Mouse (Mus musculus) heart, embryonic 15.5 days (tissue): ENCODE measurements around the gene Fgd3. TPM values are rescaled to one million over a fixed set of nuclear protein-coding genes. Genes with fewer than 3 reads are reported as not detected.
A peak's percentile ranks its signal among the peaks of the same experiment; 100 is the strongest.

ENCODE experiments used
- ATAC-seq: fragments of 200-750 bp; cut with Nextera tagmentation; replicated peaks from 2 replicates; pipeline ENCODE4 v1.8.0; 2017; ENCODE audit warnings: low read depth, moderate TSS enrichment; ENCODE audit not compliant: insufficient number of reproducible peaks, insufficient read depth, low FRiP score
- H3K27ac ChIP-seq: fragments of 300-500 bp; sonication (generic); 2 replicates; pipeline ENCODE4 v1.5.1; 2015; ENCODE audit warnings: mild to moderate bottlenecking, inconsistent platforms
- H3K27me3 ChIP-seq: fragments of 300-500 bp; sonication (generic); 2 replicates; pipeline ENCODE4 v1.6.1; 2015; ENCODE audit warnings: inconsistent platforms
- H3K36me3 ChIP-seq: fragments of 300-500 bp; sonication (generic); 2 replicates; pipeline ENCODE4 v1.6.1; 2015; ENCODE audit warnings: mild to moderate bottlenecking, inconsistent platforms
- H3K4me1 ChIP-seq: fragments of 300-500 bp; sonication (generic); replicated peaks from 2 replicates; pipeline ENCODE4 v1.6.1; 2015; ENCODE audit warnings: inconsistent platforms
- H3K4me2 ChIP-seq: fragments of 300-500 bp; sonication (generic); 2 replicates; pipeline ENCODE4 v1.6.1; 2015; ENCODE audit warnings: inconsistent platforms, mild to moderate bottlenecking, moderate library complexity
- H3K4me3 ChIP-seq: fragments of 300-500 bp; sonication (generic); 2 replicates; pipeline ENCODE4 v1.5.1; 2015; ENCODE audit warnings: mild to moderate bottlenecking, inconsistent platforms
- H3K9ac ChIP-seq: fragments of 300-500 bp; sonication (generic); 2 replicates; pipeline ENCODE4 v1.6.1; 2015; ENCODE audit warnings: mild to moderate bottlenecking, inconsistent platforms
- H3K9me3 ChIP-seq: fragments of 300-500 bp; sonication (generic); replicated peaks from 2 replicates; pipeline ENCODE4 v1.6.1; 2016; ENCODE audit warnings: inconsistent platforms
- WGBS: fragments of 180-500 bp; shearing (Covaris S2); methylation state at CpG from one replicate; pipeline ENCODE4 v1.1.7; 2015; ENCODE audit warnings: mixed read lengths; 5-methylcytosine and 5-hydroxymethylcytosine counted together
- polyA plus RNA-seq: library from polyadenylated mRNA; unstranded; fragments of >200 nt; fragmentation: Nextera tagmentation; extraction: Ambion mirVana; gene quantifications from 2 replicates; pipeline ENCODE4 v1.2.1, GENCODE M21; 2015

Fgd3 gene
- polyA plus RNA-seq, 1 experiment from 2014 or later = 0.14 TPM

- Histone ChIP-seq H3K27me3 (peaks cover 28% of the 10 kb centered on the region), H3K4me2 (no peak overlapping the region), H3K4me1 (peaks cover 28% of the 10 kb centered on the region), H3K27ac (no peak overlapping the region), H3K4me3 (no peak overlapping the region), H3K9ac (no peak overlapping the region), H3K36me3 (no peaks in the 10 kb centered on the region), H3K9me3 (no peaks in the 10 kb centered on the region)
- 81% methylated on average over 2 of the region's 2 CpGs for WGBS
- ATAC-seq = no peak
Observed at GRCm38 (mm10) chr13:49246626-49247025, 73.5 kb downstream of the Fgd3 start.

- Histone ChIP-seq H3K36me3 (no peaks in the 10 kb centered on the region), H3K27ac (no peak overlapping the region), H3K4me1 (peaks cover 28% of the 10 kb centered on the region), H3K9ac (no peak overlapping the region), H3K4me3 (no peak overlapping the region), H3K9me3 (no peaks in the 10 kb centered on the region), H3K4me2 (no peak overlapping the region), H3K27me3 (peaks cover 28% of the 10 kb centered on the region)
- WGBS = 36% methylated on average over 3 of the region's 3 CpGs
- no peak for ATAC-seq
Observed at GRCm38 (mm10) chr13:49246011-49246410, 74.1 kb downstream of the Fgd3 start.

DNA sequence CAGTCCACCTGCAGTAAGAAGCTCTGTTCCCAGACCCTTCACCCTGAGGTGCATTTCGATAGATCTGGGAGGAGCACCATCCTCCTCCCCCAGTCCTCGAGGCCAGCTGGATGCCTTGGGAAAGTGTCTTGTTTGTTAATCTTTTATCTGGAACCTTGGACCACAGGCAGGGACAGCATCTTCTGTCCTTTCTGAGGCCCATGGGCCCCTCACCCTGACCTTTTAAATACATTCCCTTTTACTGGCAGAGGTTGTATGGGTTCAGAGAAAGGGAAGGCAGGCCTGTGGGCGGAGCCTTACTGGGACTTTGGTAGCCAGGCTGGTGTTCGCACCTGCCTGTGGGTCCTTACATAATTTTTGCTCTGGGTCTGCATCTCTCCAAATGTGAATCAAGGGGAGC is 74.9 kb downstream of the Fgd3 start:
- ATAC-seq = no peak
- H3K27ac ChIP-seq = no peak overlapping the region
- H3K4me1 ChIP-seq = peaks cover 28% of the 10 kb centered on the region
- peaks cover 28% of the 10 kb centered on the region for H3K27me3 ChIP-seq
- H3K9ac ChIP-seq = no peak overlapping the region
- H3K9me3 ChIP-seq = no peaks in the 10 kb centered on the region
- no peak overlapping the region for H3K4me3 ChIP-seq
- no peak overlapping the region for H3K4me2 ChIP-seq
- no peaks in the 10 kb centered on the region for H3K36me3 ChIP-seq
- WGBS = 70% methylated on average over 4 of the region's 4 CpGs

- ATAC-seq = no peak
- no peaks in the 10 kb centered on the region for H3K9me3 ChIP-seq
- H3K27ac ChIP-seq = 0 out of 2 replicates have a peak overlapping the region, but pooled peaks have one; percentile 24
- H3K27me3 ChIP-seq = peaks cover 22% of the 10 kb centered on the region
- peaks cover 23% of the 10 kb centered on the region for H3K4me1 ChIP-seq
- no peaks in the 10 kb centered on the region for H3K36me3 ChIP-seq
- H3K9ac ChIP-seq = no peak overlapping the region
- 86% methylated on average over 2 of the region's 2 CpGs for WGBS
- H3K4me2 ChIP-seq = no peak overlapping the region
- H3K4me3 ChIP-seq = no peak overlapping the region
Observed at GRCm38 (mm10) chr13:49243492-49243891, 76.6 kb downstream of the Fgd3 start.

DNA sequence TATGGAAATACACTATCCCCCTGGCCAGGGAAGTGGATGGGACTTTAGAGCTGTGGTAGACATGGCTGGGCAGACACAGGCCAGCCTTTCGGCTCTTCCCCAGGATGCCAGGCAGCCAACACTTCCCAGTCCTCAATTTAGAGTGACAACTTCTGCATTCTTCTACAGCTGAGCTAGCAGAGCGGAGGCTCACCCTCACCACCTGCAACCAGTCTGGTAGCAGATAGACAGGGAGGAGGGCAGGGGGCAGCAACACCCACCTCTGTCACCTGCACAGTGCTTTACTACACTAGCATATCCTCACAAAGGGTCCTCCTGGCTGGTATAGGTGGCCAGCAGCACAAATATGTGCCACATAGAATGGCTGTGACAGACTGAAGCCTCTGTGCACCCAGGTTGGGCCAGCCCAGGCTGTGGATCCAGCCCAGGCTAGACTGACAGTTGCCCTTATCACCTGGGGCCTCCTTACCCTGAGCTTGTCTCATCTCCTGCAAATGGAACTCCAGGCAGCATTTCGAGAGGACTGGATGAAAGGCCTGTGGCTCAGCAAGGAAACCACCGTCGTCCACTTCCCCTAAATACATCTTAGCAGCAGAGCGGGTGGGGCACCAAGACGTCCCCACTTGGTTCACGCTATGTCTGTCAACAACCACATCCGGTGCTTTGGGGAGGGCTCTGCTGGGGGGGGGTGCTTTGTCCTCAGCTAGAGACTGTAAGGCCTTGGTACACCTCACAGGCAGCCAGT is 77.6 kb downstream of the Fgd3 start:
- H3K4me2 ChIP-seq = no peak overlapping the region
- no peak overlapping the region for H3K9ac ChIP-seq
- no peaks in the 10 kb centered on the region for H3K36me3 ChIP-seq
- no peak; the same call in 1 of the 2 replicates for ATAC-seq
- no peaks in the 10 kb centered on the region for H3K9me3 ChIP-seq
- H3K27me3 ChIP-seq = peaks cover 12% of the 10 kb centered on the region
- H3K27ac ChIP-seq = no peak overlapping the region
- WGBS = 55% methylated on average over 9 of the region's 9 CpGs
- H3K4me3 ChIP-seq = no peak overlapping the region
- H3K4me1 ChIP-seq = peaks cover 13% of the 10 kb centered on the region

DNA sequence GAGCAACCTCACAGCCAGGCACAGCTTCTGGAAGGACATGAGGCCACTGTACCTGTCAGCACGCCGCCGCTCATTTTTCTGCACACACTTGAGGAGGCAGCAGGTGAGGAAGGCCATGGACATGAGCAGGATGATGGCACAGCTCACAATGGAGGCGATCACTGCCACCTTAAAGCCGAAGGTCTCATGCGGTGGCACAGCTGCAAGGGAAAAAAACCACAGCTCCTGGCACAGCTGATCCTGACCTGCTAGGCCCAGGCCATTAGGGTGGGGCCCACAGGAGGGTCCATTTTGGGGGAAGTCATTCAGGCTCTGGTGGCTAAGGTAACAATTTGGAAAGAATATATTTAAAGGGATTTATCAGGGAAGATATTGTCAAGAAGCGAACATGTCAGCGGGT is 81.4 kb downstream of the Fgd3 start:
- Histone ChIP-seq H3K27ac (no peak overlapping the region), H3K4me3 (no peak overlapping the region), H3K9me3 (no peaks in the 10 kb centered on the region), H3K27me3 (no peaks in the 10 kb centered on the region), H3K36me3 (no peaks in the 10 kb centered on the region), H3K4me1 (0 out of 2 replicates have a peak, but pooled peaks cover 3% of the 10 kb centered on the region), H3K4me2 (no peak overlapping the region), H3K9ac (no peak overlapping the region)
- no peak for ATAC-seq
- WGBS = 89% methylated on average over 8 of the region's 8 CpGs

DNA sequence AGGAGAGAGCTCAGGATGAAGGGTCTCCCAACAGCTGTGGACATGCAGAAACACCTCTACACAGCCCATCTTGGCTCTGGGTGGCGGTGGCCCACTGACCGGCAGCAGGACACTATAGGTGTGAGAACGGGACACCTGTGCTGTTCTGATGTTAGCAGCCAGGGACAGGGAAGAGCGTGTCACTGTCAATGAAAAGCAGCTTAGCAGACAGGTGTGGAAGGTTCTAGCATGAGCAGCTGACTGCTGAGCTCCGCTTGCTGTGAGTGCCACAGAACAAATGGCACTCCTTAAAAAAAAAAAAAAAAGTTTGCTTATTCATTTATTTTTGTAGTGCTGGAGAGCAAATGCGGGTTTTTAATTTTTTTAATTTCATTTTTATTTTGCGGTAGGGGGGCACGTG is 82.5 kb downstream of the Fgd3 start:
- no peak overlapping the region for H3K27ac ChIP-seq
- H3K9ac ChIP-seq = no peak overlapping the region
- H3K4me3 ChIP-seq = no peak overlapping the region
- no peak overlapping the region for H3K4me2 ChIP-seq
- 0 out of 2 replicates have a peak, but pooled peaks cover 3% of the 10 kb centered on the region for H3K4me1 ChIP-seq
- H3K27me3 ChIP-seq = no peaks in the 10 kb centered on the region
- H3K9me3 ChIP-seq = no peaks in the 10 kb centered on the region
- H3K36me3 ChIP-seq = no peaks in the 10 kb centered on the region
- ATAC-seq = no peak
- whole genome bisulfite sequencing = 85% methylated on average over 8 of the region's 8 CpGs

DNA sequence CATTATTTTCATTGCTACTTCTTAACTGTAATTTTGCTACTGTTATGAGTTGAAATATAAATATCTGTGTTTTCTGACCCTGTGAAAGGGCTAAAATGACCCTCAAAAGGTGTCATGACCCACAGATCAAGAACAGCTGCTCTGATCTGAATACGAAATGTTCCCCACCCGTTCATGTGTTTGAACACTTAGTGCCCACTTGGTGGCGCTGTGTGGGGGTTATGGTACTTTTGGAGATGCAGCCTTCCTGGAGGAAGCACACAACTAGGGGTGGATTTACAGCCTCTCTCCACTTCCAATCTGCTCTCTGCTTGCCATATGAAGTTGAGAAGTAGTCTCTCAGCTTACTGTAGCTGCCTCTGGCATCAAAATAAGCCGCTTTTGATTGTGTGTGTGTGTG is 85.4 kb downstream of the Fgd3 start:
- Histone ChIP-seq H3K27me3 (no peaks in the 10 kb centered on the region), H3K27ac (no peak overlapping the region), H3K4me2 (no peak overlapping the region), H3K9ac (no peak overlapping the region), H3K36me3 (no peaks in the 10 kb centered on the region), H3K9me3 (no peaks in the 10 kb centered on the region), H3K4me3 (no peak overlapping the region), H3K4me1 (0 out of 2 replicates have a peak, but pooled peaks cover 3% of the 10 kb centered on the region)
- ATAC-seq = no peak
- WGBS = 95% methylated on average over 4 of the region's 4 CpGs

DNA sequence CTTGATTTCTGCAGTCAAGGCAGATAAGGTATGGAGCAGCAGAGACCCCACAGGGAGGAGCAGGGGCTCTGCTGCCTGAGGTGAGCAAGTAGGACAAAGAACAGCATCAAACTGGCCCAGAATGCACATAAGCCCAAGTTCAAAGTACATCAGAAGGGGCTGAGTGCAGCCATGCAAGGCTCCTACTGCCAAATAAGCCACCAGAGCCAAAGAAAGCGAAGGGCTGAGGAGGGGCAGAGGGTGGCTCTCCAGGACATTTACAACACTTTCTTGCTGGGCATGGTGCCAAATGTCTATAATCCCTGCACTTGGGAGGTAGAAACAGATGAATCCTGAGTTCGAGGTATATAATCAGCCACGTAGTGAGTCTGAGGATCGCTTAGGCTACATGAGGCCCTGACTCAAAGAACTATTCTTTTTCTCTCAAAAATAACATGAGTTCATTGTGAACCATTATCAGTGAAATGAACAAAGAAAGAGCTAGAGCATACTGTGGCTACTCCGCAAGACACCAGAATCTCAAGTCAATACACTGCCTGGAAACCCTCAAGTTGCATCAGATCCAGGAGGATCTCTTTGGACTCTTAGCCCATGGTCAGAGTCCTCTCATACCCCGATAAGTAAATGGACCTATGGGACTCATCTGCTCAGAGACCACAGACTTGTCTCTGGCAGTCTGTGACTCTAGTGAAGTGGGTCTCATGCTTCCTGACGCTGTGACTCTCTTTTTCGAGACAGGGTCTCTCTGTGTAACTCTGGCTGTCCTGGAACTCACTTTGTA is 86.1 kb downstream of the Fgd3 start:
- ATAC-seq = no peak
- WGBS = 82% methylated on average over 8 of the region's 8 CpGs
- no peaks in the 10 kb centered on the region for H3K27me3 ChIP-seq
- no peaks in the 10 kb centered on the region for H3K9me3 ChIP-seq
- H3K4me2 ChIP-seq = no peak overlapping the region
- H3K9ac ChIP-seq = no peak overlapping the region
- H3K4me3 ChIP-seq = no peak overlapping the region
- no peaks in the 10 kb centered on the region for H3K36me3 ChIP-seq
- H3K4me1 ChIP-seq = 0 out of 2 replicates have a peak, but pooled peaks cover 3% of the 10 kb centered on the region
- no peak overlapping the region for H3K27ac ChIP-seq

- peaks cover 6% of the 10 kb centered on the region; the same call in 1 of the 2 replicates for H3K4me1 ChIP-seq
- H3K27me3 ChIP-seq = peaks cover 12% of the 10 kb centered on the region
- WGBS = 35% methylated on average over 4 of the region's 4 CpGs
- ATAC-seq = no peak
- no peaks in the 10 kb centered on the region for H3K9me3 ChIP-seq
- H3K4me2 ChIP-seq = no peak overlapping the region
- H3K4me3 ChIP-seq = no peak overlapping the region
- no peak overlapping the region for H3K27ac ChIP-seq
- no peak overlapping the region for H3K9ac ChIP-seq
- H3K36me3 ChIP-seq = no peaks in the 10 kb centered on the region
Observed at GRCm38 (mm10) chr13:49225633-49226032, 94.5 kb downstream of the Fgd3 start.

DNA sequence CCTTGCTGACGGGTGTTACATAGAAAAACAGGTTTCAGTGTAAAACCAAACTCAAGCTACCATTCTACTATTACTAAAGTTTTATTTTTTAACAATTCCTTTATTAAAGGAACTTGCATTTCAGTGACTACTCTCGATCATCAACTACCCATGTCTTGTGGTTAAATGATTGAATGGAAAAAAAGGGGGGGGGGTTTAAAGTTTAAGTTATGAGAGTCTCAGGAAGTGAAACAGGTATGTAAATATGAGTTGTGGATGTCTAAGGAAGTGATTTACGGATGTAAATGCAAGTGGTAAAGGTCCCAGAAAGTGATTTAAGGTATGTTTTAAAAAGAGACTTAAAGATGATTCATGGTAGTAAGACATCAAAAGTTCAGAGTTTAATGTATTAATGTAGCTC is 95.0 kb downstream of the Fgd3 start:
- Histone ChIP-seq H3K36me3 (no peaks in the 10 kb centered on the region), H3K4me2 (no peak overlapping the region), H3K9me3 (no peaks in the 10 kb centered on the region), H3K27me3 (peaks cover 12% of the 10 kb centered on the region), H3K4me1 (peaks cover 6% of the 10 kb centered on the region; the same call in 1 of the 2 replicates), H3K4me3 (no peak overlapping the region), H3K9ac (no peak overlapping the region), H3K27ac (no peak overlapping the region)
- no peak for ATAC-seq
- 72% methylated on average over 3 of the region's 3 CpGs for WGBS
